Comparison of ENCODE assay signal across 21 mouse cellular contexts in the genomic region with DNA sequence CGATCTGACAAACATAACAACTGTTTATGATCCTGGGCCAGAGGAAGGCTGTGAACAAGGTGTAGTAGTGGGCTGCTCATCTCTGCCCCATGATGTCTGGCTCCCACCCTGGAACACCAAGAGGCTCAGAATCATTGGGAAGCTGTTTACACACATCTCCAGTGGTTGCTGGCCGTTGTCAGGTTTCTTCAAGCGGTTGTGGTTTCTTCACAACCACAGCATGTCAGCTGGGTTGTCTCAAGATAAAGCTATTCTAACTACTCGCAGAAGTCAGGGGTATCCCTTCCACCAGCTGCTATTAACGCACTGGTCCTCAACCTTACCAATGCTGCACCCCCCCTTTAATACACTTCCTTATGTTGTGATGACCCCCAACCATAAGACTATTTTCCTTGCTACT.
DNase-seq lines count a peak whose midpoint lies in the region; ATAC-seq lines count a peak whose summit lies in the region.
"Had no signal": no experiment of that assay in that cellular context is flagged by ENCODE, and none has a peak within 500 bp of the region (broad histone marks: within the 10 kb centered on the region; RNA-seq: fewer than 3 reads in every experiment).

No protein-coding gene starts in this region.

- peaks cover 13% of the 10 kb centered on the region for H3K27me3 ChIP-seq in forebrain, embryonic 10.5 days (ENCODE audit: poor library complexity, severe bottlenecking)
- H3K27me3 ChIP-seq in forebrain, embryonic 15.5 days: no peaks in the 10 kb centered on the region
- H3K27me3 ChIP-seq in forebrain, embryonic 12.5 days: 0 out of 2 replicates have a peak, but pooled peaks cover 2% of the 10 kb centered on the region
- H3K27me3 ChIP-seq in forebrain, embryonic 16.5 days (replicated peaks; ENCODE audit: control insufficient read depth, insufficient read depth, low read length): no peaks in the 10 kb centered on the region
- H3K27me3 ChIP-seq: Patski had no signal

- ATAC-seq in forebrain, embryonic 15.5 days (replicated peaks): no peak
- no peak for ATAC-seq in forebrain, embryonic 12.5 days (ENCODE audit: low FRiP score)
- no peak for ATAC-seq in forebrain, embryonic 16.5 days
- peak; percentile 72 for ATAC-seq in common myeloid progenitor, adult 5-6 weeks (replicated peaks; ENCODE audit: low read depth, poor library complexity, severe bottlenecking)
- ATAC-seq in megakaryocyte progenitor cell, adult 5-6 weeks (replicated peaks; ENCODE audit: poor library complexity): peak; percentile 57; the same call in 1 of the 2 replicates
- ATAC-seq: activated CD4-positive, CD25-positive, alpha-beta regulatory T cell, adult 4 months; CD4-positive, CD25-positive, alpha-beta regulatory T cell, adult 4 months; Patski had no signal

- no peak overlapping the region for H3K4me2 ChIP-seq in forebrain, embryonic 15.5 days (replicated peaks)
- H3K4me2 ChIP-seq in forebrain, embryonic 12.5 days: no peak overlapping the region
- no peak overlapping the region for H3K4me2 ChIP-seq in forebrain, embryonic 16.5 days (ENCODE audit: low read length)

- H3K36me3 ChIP-seq in forebrain, embryonic 10.5 days (replicated peaks): no peaks in the 10 kb centered on the region
- H3K36me3 ChIP-seq in forebrain, embryonic 15.5 days: no peaks in the 10 kb centered on the region
- H3K36me3 ChIP-seq in forebrain, embryonic 12.5 days (replicated peaks): no peaks in the 10 kb centered on the region
- no peaks in the 10 kb centered on the region for H3K36me3 ChIP-seq in forebrain, embryonic 16.5 days (ENCODE audit: control insufficient read depth, insufficient read depth)
- H3K36me3 ChIP-seq: G1E had no signal

- 88% methylated on average over 5 of the region's 5 CpGs for WGBS in forebrain, embryonic 10.5 days
- WGBS in forebrain, embryonic 15.5 days: 97% methylated on average over 5 of the region's 5 CpGs
- 99% methylated on average over 5 of the region's 5 CpGs for WGBS in forebrain, embryonic 12.5 days
- WGBS in forebrain, embryonic 16.5 days: 96% methylated on average over 5 of the region's 5 CpGs

- no peak overlapping the region for H3K4me3 ChIP-seq in forebrain, embryonic 10.5 days
- H3K4me3 ChIP-seq in forebrain, embryonic 15.5 days: no peak overlapping the region
- no peak overlapping the region for H3K4me3 ChIP-seq in forebrain, embryonic 12.5 days (replicated peaks)
- no peak overlapping the region for H3K4me3 ChIP-seq in forebrain, embryonic 16.5 days (replicated peaks; ENCODE audit: low read length)

- H3K4me1 ChIP-seq in forebrain, embryonic 10.5 days: peaks cover 29% of the 10 kb centered on the region
- no peaks in the 10 kb centered on the region for H3K4me1 ChIP-seq in forebrain, embryonic 15.5 days
- peaks cover 8% of the 10 kb centered on the region for H3K4me1 ChIP-seq in forebrain, embryonic 12.5 days
- H3K4me1 ChIP-seq in forebrain, embryonic 16.5 days (replicated peaks; ENCODE audit: control insufficient read depth, insufficient read depth, low read length): no peaks in the 10 kb centered on the region

- H3K9ac ChIP-seq in forebrain, embryonic 15.5 days (replicated peaks): no peak overlapping the region
- H3K9ac ChIP-seq in forebrain, embryonic 12.5 days: no peak overlapping the region
- H3K9ac ChIP-seq in forebrain, embryonic 16.5 days (replicated peaks; ENCODE audit: low read depth, low read length): no peak overlapping the region

- DNase-seq in forebrain, embryonic 10.5 days (ENCODE audit: extremely low spot score, low spot score): no peak
- DNase-seq in right cerebral cortex, adult 18-20 months: no peak
- DNase-seq in lung, adult 18-20 months: no peak
- DNase-seq: adrenal gland, adult 2 months; adrenal gland, adult 8-10 months; adrenal gland, postnatal 10 days; adrenal gland, postnatal 14 days; adrenal gland, postnatal 25 days; adrenal gland, postnatal 36 days; B cell, adult 2 months; cerebellum, adult 11 months; cerebellum, adult 11-12 months had no signal

- H3K9me3 ChIP-seq in forebrain, embryonic 10.5 days: no peaks in the 10 kb centered on the region
- no peaks in the 10 kb centered on the region for H3K9me3 ChIP-seq in forebrain, embryonic 15.5 days
- no peaks in the 10 kb centered on the region for H3K9me3 ChIP-seq in forebrain, embryonic 12.5 days
- no peaks in the 10 kb centered on the region for H3K9me3 ChIP-seq in forebrain, embryonic 16.5 days (ENCODE audit: control insufficient read depth, low read length)
- H3K9me3 ChIP-seq: G1E had no signal

- peak overlapping the region; percentile 54; the same call in 1 of the 2 replicates for H3K27ac ChIP-seq in forebrain, embryonic 10.5 days
- H3K27ac ChIP-seq in forebrain, embryonic 15.5 days (replicated peaks): no peak overlapping the region
- H3K27ac ChIP-seq in forebrain, embryonic 12.5 days: 0 out of 2 replicates have a peak overlapping the region, but pooled peaks have one; percentile 5
- no peak overlapping the region for H3K27ac ChIP-seq in forebrain, embryonic 16.5 days (ENCODE audit: low read length)

Comparison
In these comparisons a context has a peak if more than half of its experiments do, and no peak if none do; other contexts are left out.
1. H3K27ac ChIP-seq: peak in forebrain, embryonic 10.5 days (single experiment) and forebrain, embryonic 12.5 days (single experiment); none in forebrain, embryonic 15.5 days (single experiment) and forebrain, embryonic 16.5 days (single experiment).
2. ATAC-seq: peak in common myeloid progenitor, adult 5-6 weeks (single experiment) and megakaryocyte progenitor cell, adult 5-6 weeks (single experiment); none in forebrain, embryonic 15.5 days (single experiment), forebrain, embryonic 12.5 days (single experiment) and forebrain, embryonic 16.5 days (single experiment).